Mouse (Mus musculus) C2C12 (cell line): ENCODE data around the gene Gstm1.

ENCODE experiments used
- CEBPB ChIP-seq: IDR thresholded peaks from one replicate; pipeline ENCODE4 v1.6.1; 2011; ENCODE audit warnings: low read depth, mild to moderate bottlenecking, control low read depth, moderate library complexity
- CTCF ChIP-seq: IDR thresholded peaks from one replicate; pipeline ENCODE4 v1.5.1; 2011; ENCODE audit not compliant: control insufficient read depth, insufficient read depth, insufficient read length
- FOSL1 ChIP-seq: IDR thresholded peaks from one replicate; pipeline ENCODE4 v1.8.0; 2011; ENCODE audit warnings: mild to moderate bottlenecking, low read length; ENCODE audit not compliant: poor library complexity, insufficient read depth, severe bottlenecking
- MAX ChIP-seq: IDR thresholded peaks from one replicate; pipeline ENCODE4 v1.6.1; 2011; ENCODE audit warnings: mild to moderate bottlenecking, control low read depth
- MYOD1 ChIP-seq: IDR thresholded peaks from one replicate; pipeline ENCODE4 v1.6.1; 2011; ENCODE audit warnings: low read depth; ENCODE audit not compliant: control insufficient read depth, insufficient read length
- MYOG ChIP-seq: IDR thresholded peaks from one replicate; pipeline ENCODE4 v1.6.1; 2011; ENCODE audit not compliant: control insufficient read depth, insufficient read length; ENCODE audit errors: extremely low read depth
- USF1 ChIP-seq: IDR thresholded peaks from one replicate; pipeline ENCODE4 v1.6.1; 2011; ENCODE audit warnings: low read depth, mild to moderate bottlenecking, control low read depth, moderate library complexity

- TF ChIP-seq CTCF (no peak), MAX (no peak), USF1 (no peak), MYOG (no peak), CEBPB (no peak), MYOD1 (no peak), FOSL1 (no peak)
Observed at GRCm38 (mm10) chr3:107981261-107981660, 36.5 kb downstream of the Gstm1 start.
